Mouse (Mus musculus): ENCODE data around the gene Tsc22d1.
A peak's percentile ranks its signal among the peaks of the same experiment; 100 is the strongest.

Tsc22d1 gene

GRCm38 (mm10) chr14:76448987-76449386, 34.2 kb downstream of the Tsc22d1 start:
- DNase-seq, result no peak

GRCm38 (mm10) chr14:76451011-76451410, 36.2 kb downstream of the Tsc22d1 start:
- no peak for DNase-seq

GRCm38 (mm10) chr14:76452751-76453360, 38.1 kb downstream of the Tsc22d1 start:
- peak; percentile 44 to 47 for DNase-seq

GRCm38 (mm10) chr14:76454673-76455072, 39.9 kb downstream of the Tsc22d1 start:
- DNase-seq, result no peak

GRCm38 (mm10) chr14:76455159-76455558, 40.4 kb downstream of the Tsc22d1 start:
- no peak for DNase-seq

GRCm38 (mm10) chr14:76457696-76458095, 42.9 kb downstream of the Tsc22d1 start:
- DNase-seq, result no peak

- no peak for DNase-seq
These were observed 45.4 kb downstream of the Tsc22d1 start for GRCm38 (mm10) chr14:76460181-76460580.

- no peak for DNase-seq
These were observed 46.5 kb downstream of the Tsc22d1 start for GRCm38 (mm10) chr14:76461182-76461775.

- no peak for DNase-seq
These were observed 48.8 kb downstream of the Tsc22d1 start for GRCm38 (mm10) chr14:76463414-76464098.

- no peak for DNase-seq
These were observed 50.2 kb downstream of the Tsc22d1 start for GRCm38 (mm10) chr14:76464967-76465366.

GRCm38 (mm10) chr14:76466641-76467323, 52.0 kb downstream of the Tsc22d1 start:
- DNase-seq, result peak; percentile 87 to 94

GRCm38 (mm10) chr14:76467932-76468331, 53.2 kb downstream of the Tsc22d1 start:
- DNase-seq, result no peak

- DNase-seq, result no peak
These were observed 56.5 kb downstream of the Tsc22d1 start for GRCm38 (mm10) chr14:76471301-76471700.

GRCm38 (mm10) chr14:76472487-76472886, 57.7 kb downstream of the Tsc22d1 start:
- no peak for DNase-seq

GRCm38 (mm10) chr14:76473404-76473803, 58.6 kb downstream of the Tsc22d1 start:
- peak; percentile 67 to 71 for DNase-seq

- DNase-seq, result peak in 1 of 2 experiments; percentile 54
These were observed 59.4 kb downstream of the Tsc22d1 start for GRCm38 (mm10) chr14:76474165-76474564.

GRCm38 (mm10) chr14:76476770-76477169, 62.0 kb downstream of the Tsc22d1 start:
- DNase-seq, result no peak

- DNase-seq, result no peak
These were observed 63.3 kb downstream of the Tsc22d1 start for GRCm38 (mm10) chr14:76478076-76478475.

GRCm38 (mm10) chr14:76478616-76479015, 63.9 kb downstream of the Tsc22d1 start:
- no peak for DNase-seq

GRCm38 (mm10) chr14:76479867-76480266, 65.1 kb downstream of the Tsc22d1 start:
- peak; percentile 58 to 64 for DNase-seq

GRCm38 (mm10) chr14:76480507-76480906, 65.7 kb downstream of the Tsc22d1 start:
- DNase-seq, result no peak

- DNase-seq, result no peak
These were observed 68.9 kb downstream of the Tsc22d1 start for GRCm38 (mm10) chr14:76483701-76484100.

- DNase-seq, result no peak
These were observed 72.8 kb downstream of the Tsc22d1 start for GRCm38 (mm10) chr14:76487609-76488008.

Data from cerebellum, postnatal 14 days (tissue).